Mouse (Mus musculus) left cerebral cortex, adult 2 months (tissue): ENCODE measurements around the gene Mpdu1. TPM values are rescaled to one million over a fixed set of nuclear protein-coding genes. Genes with fewer than 3 reads are reported as not detected.

Experiments used
- DNase-seq, 2 experiments: peaks; one replicate each; pipeline ENCODE4 v3.0.0; 2021 to 2022; ENCODE audit warnings: low spot score in 2 of 2, mixed read lengths in 1 of 2; ENCODE audit errors: extremely low spot score in 1 of 2
- H3K27ac ChIP-seq: fragments of 200-600 bp; 2 replicates; pipeline ENCODE4 v1.8.1; 2022
- H3K4me3 ChIP-seq: fragments of 200-600 bp; 2 replicates; pipeline ENCODE4 v1.8.1; 2022
- CTCF ChIP-seq: fragments of 200-600 bp; IDR thresholded peaks from 2 replicates; pipeline ENCODE4 v1.8.1; 2022; ENCODE audit warnings: antibody characterized with exemption, mild to moderate bottlenecking, moderate library complexity
- intact Hi-C: fragments of 180-260 bp; cut with DNase I; formaldehyde crosslinking; loops from one replicate; pipeline ENCODE4 v1.15.1; 2025
- total RNA-seq, 2 experiments: library from RNA; stranded (reverse); gene quantifications; 2 replicates each; pipeline ENCODE4 v1.2.3; 2021

Gene Mpdu1
- total RNA-seq, 2 experiments from 2014 or later: 59.0 to 59.4 TPM

DNA sequence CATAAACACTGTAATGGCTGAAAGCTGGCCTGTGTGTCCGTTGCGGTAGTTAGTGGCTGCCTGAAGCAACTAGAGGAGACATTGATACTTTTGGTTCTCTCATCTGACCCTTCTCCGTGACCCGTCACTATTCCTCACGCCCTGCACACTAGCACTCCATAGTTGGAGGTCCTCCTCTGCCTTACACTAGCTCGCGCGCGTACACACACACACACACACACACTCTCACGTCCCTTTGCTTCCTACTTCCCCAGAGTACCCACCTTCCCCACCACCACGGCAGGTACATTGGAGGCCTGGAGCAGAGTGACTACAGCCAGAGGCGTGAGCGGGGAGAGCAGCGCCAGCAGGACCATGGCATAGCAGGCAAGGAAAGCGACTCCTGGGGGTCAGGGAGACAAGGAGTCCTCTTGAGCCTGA is 5.0 kb downstream of the Mpdu1 start:
- TF ChIP-seq CTCF: no peak
- Histone ChIP-seq H3K27ac (no peak overlapping the region), H3K4me3 (no peak overlapping the region)
- intact Hi-C loops: no loop called here
- DNase-seq: no peak

DNA sequence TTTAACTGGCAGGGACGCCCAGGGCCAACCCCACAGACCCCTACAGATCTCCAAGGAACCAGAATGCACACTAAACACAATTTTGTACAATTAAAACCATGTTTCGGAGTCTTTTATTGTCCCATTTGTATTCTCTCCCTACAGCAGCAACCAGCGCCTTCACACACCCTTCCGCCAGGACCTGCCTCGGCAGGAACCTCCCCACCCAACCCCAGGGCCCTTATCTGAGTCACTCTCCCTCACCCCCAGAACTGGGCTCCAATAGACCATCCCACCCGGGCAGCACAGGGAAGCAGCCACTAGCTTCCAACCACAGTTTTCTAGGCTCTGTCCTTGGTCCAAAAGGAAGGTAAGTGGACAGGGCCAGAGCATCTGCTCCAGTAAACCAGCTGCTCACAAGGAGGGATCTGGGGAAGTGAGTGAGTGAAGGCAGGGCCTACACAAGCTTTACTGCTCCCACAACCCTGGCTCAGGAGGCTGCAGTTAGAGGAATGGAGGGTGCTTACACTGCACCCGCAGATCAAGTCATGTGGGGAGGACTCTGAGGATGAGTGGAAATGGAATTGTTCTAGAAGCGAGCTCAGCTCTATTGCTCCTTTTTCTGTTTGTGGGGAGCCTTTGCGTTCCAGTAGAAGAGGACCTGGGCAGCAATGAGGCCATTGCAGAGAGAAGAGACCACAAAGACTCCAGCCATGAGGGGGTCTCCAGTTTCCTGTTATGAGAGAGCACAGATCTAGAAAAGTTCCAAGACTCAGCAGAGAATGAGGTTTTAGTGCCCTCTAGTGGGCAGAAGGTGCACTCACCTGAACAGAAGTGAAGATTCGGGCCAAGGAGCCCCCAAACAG is 5.6 kb downstream of the Mpdu1 start:
- H3K4me3 ChIP-seq: no peak overlapping the region
- peak; percentile 85 for TF ChIP-seq CTCF
- intact Hi-C loops: no loop called here
- DNase-seq: no peak
- H3K27ac ChIP-seq: no peak overlapping the region

DNA sequence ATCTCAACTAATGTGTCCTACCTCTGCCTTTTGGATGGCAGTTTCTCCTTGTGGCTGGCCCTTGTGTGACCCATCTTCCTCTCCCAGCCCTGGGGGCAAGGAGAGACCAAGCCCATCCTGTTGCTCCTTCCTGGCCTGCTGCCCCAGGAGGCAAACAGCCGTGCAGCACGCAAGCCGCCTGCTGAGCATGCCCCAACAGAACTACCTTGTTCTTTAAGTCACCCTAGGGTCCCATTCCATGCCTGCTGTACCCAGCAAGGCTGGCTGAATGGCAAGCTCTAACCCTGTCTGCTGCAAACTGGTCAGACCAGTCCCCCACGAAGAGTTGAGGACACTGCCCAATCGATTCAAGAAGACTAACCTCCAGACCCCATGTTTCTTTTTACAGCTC is 6.4 kb downstream of the Mpdu1 start:
- TF ChIP-seq CTCF: no peak
- H3K4me3 ChIP-seq: no peak overlapping the region
- intact Hi-C loops: no loop called here
- no peak for DNase-seq
- H3K27ac ChIP-seq: no peak overlapping the region

DNA sequence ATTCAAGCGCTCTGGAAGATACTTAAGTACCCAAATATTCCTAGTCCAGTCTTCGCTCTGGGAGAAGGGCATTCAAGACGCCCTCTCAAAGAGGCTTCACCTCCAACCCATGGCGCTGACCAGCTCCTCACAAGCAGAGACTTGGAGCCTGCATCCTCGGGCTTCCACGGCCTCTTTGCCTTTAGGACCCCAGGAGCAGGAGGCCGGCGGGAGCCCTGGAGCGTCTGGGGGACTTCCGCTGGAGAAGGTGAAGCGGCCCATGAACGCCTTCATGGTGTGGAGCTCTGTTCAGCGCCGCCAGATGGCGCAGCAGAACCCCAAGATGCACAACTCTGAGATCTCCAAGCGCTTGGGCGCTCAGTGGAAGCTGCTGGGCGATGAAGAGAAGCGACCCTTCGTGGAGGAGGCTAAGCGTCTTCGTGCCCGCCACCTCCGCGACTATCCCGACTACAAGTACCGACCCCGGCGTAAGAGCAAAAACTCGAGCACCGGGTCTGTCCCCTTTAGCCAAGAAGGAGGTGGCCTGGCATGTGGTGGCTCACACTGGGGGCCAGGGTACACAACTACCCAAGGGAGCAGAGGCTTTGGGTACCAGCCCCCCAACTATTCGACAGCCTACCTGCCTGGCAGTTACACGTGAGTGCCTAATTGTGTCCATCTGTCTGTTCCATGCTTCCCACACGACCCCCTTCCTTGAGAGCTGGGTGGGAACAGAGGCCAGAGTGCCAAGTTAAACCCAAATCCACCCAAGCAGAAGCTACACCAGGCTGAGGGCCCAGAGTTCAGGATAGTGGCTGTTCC is 7.0 kb downstream of the Mpdu1 start, which contains the start of gene Sox15:
TSS of gene Sox15 (plus strand) at position 51 of the 801 bp plus-strand sequence.
- H3K4me3 ChIP-seq: no peak within 1 kb of the TSS
- TF ChIP-seq CTCF: peak; percentile 87
- intact Hi-C loops: no loop called here
- H3K27ac ChIP-seq: no peak within 1 kb of the TSS
- peak; percentile 63 to 77 for DNase-seq

DNA sequence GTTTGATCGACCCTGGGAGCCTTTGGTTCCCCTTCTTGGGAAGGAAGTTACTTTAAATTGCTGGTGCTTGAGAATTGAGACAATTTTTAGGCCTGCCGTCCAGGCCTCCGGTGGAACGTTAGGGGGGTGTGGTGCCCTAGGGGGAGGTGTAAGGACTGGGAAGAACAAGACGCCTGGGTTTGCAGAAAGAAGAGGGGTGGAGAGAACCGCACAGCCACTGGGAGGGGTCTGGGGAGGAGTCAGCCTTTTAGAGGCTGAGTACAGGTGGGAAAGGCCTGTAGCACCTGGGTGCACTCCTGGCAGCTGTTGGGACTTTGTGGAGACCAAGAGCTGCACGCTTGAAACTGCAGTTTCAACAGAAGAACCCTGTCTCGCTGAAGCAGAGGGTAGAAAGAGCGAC is 7.7 kb downstream of the Mpdu1 start:
- Histone ChIP-seq H3K27ac (no peak overlapping the region), H3K4me3 (no peak overlapping the region)
- TF ChIP-seq CTCF: no peak
- intact Hi-C loops: no loop called here
- DNase-seq: no peak

DNA sequence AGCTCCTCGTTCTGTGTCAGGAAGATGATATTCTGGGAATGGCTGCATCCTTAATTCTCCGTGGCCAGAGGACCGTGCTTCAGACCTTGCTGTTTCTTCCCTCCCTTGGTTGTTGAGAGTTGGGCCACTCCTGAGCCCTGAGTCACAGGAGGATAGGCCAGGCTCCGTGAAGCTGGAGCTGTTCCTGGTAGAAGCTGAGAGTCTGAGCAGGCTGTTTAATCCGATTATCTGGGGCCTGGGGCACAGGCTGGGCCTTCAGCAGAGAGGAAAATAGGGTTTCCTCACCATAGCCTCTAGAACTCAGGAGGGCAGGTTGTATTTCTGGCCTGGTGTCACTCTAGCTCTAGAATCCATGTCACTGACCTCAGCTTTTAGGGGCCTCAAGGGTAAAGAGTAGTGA is 9.0 kb downstream of the Mpdu1 start:
- no peak for TF ChIP-seq CTCF
- Histone ChIP-seq H3K4me3 (no peak overlapping the region), H3K27ac (no peak overlapping the region)
- intact Hi-C loops: no loop called here
- no peak for DNase-seq

DNA sequence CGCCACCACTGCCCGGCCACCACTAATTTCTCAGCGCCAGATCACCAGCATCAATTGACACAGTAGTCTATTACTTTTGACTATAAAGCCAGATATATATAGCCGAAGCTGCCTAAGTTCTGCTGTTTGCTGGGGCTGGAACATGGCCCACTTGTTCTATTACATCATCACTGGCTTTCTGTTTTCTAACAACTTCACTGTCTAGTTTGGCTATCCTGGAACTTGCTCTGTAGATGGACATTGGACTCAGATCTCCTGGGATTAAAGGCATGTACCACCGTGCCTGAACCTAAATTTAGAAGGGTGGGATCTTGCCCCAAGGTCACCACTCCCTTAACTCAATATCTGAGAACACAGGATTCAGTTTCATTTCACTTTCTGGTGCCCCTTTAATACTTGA is 16.6 kb downstream of the Mpdu1 start:
- Histone ChIP-seq H3K4me3 (no peak overlapping the region), H3K27ac (no peak overlapping the region)
- intact Hi-C loops: loop anchor here (5.0 kb wide), 1 partner anchor 91 kb away; no protein-coding TSS in a partner anchor
- DNase-seq: no peak
- no peak for TF ChIP-seq CTCF

DNA sequence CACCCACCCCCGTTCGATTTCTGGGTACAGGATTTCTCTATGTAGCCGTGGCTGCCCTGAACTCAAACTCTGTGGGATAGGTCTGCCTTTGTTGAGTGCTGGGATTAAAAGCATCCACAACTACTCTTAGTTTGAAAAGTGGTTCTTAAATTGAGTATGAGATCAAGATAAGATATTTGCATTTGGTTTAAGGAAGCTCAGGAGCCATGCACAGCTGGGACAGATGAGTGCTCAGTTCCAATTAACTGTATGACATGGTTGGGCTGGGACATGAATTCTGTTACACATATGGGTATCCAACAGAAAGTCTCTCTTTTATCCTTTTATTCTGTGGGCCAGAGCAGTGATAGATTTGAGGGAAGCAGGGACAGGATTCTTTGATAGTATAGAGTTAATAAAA is 27.0 kb downstream of the Mpdu1 start:
- Histone ChIP-seq H3K4me3 (no peak overlapping the region), H3K27ac (no peak overlapping the region)
- no peak for DNase-seq
- intact Hi-C loops: no loop called here
- no peak for TF ChIP-seq CTCF

DNA sequence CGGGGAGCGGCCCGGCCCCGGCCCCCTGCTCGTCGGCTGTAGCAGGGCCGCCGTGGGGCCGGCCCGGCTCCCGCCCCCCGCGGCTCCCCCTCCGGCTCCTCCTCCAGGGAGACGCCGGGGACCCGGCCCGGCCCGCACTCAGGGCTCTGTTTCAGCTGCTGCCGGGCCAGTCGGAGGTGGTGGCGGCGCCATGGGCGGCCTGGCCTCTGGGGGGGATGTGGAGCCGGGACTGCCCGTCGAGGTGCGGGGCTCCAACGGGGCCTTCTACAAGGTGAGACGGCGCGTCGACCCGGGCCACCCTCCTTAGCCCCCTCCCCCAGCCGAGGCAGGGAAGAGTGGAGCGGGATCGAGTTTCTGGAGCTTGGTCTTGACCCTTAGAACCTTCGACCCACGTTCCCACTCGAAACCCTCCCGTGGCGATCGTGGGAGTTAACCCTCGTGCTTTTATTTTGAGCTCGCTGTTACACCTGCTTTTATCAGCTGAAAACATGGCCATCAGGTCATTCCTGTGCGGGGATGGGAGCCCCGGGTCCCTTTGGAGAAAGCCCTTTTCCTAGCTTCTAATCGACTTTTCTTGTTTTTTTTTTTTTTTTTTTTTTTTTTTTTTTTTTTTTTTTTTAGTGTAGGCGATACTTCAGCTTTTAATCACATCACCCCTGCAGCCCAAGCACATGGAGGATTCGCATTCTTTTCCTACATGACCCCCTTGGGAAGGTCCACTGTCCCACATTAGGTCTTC is 29.1 kb downstream of the Mpdu1 start:
- Histone ChIP-seq H3K27ac (peak overlapping the region; percentile 85), H3K4me3 (peak overlapping the region; percentile 79)
- no peak for TF ChIP-seq CTCF
- intact Hi-C loops: loop anchor here (5.0 kb wide), 1 partner anchor 124 kb away; the partner anchor contains the start of gene Polr2a
- peak in 1 of 2 experiments; percentile 47 for DNase-seq

DNA sequence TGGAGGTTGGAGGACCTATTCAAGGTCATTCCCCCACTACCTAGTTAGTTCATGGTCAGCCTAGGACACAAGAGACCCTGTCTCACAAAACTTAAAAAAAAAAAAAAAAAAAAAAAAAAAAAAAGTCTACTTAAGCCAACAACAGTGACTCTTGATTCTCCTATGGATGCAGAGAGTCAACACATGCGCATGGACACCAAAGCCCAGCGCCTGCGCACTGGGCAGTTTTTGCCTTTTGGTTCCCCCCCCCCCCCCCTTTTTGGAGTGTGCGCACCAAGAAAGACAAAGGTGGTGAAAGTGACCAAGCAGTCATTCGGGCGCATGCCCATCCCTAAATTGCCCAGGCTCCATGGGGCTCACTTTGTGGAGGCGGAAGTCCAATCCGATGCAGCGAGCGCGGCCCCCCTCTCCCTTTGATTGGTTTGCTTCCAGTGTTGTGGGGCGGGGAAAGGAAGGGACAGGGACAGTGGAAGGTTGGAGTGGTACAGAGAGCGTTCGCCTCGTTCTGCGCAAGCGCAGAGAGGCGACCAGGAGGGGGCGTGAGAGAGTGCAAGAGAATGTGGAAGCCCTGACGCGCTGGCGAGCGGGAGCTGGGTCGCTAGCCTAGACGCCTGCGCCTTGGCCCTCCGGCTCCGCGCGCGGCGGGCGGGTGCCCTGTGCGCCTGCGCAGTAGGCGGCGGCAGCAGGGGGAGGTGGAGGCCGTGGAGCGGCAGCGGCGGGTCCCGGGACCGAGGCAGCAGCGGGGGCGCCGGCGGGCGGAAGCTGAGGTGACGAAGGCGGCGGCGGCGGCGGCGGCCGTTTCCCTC is 30.0 kb downstream of the Mpdu1 start, which contains the start of gene Fxr2:
TSS of gene Fxr2 (plus strand) at position 707 of the 806 bp plus-strand sequence.
- intact Hi-C loops: loop anchor here (1.0 to 5.0 kb wide), 2 partner anchors 30 to 125 kb away; partner anchors contain the start of genes Mpdu1 and Polr2a
- peak; percentile 71 for TF ChIP-seq CTCF
- H3K4me3 ChIP-seq: peak within 1 kb of the TSS; percentile 79
- peak; percentile 100 for DNase-seq
- H3K27ac ChIP-seq: peak within 1 kb of the TSS; percentile 85

DNA sequence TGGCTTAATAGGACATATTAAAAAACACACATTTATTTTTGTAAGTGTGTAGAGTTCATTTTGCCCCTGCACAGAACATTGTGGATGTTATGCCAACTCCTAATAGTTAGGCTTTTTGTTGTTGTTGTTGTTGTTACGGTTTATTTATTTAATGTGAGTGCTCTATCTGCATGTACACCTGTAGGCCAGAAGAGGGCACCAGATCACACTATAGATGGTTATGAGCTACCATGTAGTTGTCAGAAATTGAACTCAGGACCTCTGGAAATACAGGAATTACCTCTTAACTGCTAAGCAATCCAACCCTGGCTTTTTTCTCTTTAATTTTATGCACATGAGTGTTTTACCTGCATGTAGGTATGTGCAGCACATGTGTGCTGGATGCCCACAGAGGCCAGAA is 32.6 kb downstream of the Mpdu1 start:
- no peak overlapping the region for H3K27ac ChIP-seq
- H3K4me3 ChIP-seq: no peak overlapping the region
- DNase-seq: no peak
- intact Hi-C loops: loop anchor here (5.0 kb wide), 1 partner anchor 127 kb away; the partner anchor contains the start of gene Polr2a
- peak; percentile 65 for TF ChIP-seq CTCF
